ENCODE assay signal across 11 mouse cellular contexts in the genomic region with DNA sequence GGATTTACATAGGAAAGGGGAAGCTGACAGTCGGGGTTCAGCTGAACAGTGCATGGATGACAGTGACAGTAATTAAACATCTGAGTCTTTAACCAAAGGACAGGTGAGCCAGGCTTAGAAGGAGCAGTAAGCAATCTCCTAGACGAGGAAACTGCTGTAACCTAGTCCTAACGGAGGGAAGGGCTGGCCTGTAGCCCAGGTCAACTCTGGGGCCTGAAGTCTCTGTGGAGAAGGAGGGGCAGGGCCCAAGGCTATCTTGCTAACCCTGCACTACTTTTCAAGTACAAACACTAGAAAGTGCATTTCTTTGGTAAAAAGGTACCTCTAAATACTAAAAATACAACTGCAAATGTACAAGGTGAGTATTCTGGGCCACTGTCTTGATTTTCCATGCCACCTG.
"Had no signal": no experiment of that assay in that cellular context is flagged by ENCODE, and none has a peak within 500 bp of the region (broad histone marks: within the 10 kb centered on the region; RNA-seq: fewer than 3 reads in every experiment).

No protein-coding gene starts in this region.

- DNase-seq: heart, adult 18-20 months; heart, postnatal 10 days; heart, postnatal 4 days; kidney, adult 18-20 months; kidney, adult 8-10 months; kidney, postnatal 10 days; kidney, postnatal 25 days; kidney, postnatal 4 days; liver; liver, embryonic 13.5 days; liver, postnatal 0 days had no signal
